Mouse (Mus musculus) olfactory bulb, adult 2 months (tissue): ENCODE measurements around the gene Gm614.

Source experiments
- CTCF ChIP-seq: fragments of 200-500 bp; IDR thresholded peaks from 2 replicates; pipeline ENCODE4 v1.5.1; 2012; ENCODE audit warnings: low read depth, mild to moderate bottlenecking, low read length, moderate library complexity; ENCODE audit not compliant: insufficient read depth
- POLR2A ChIP-seq: fragments of 200-500 bp; IDR thresholded peaks from 2 replicates; pipeline ENCODE4 v1.6.1; 2012; ENCODE audit warnings: mild to moderate bottlenecking, low read depth, low read length, moderate library complexity; ENCODE audit not compliant: insufficient read depth

GRCm38 (mm10) chrX:101260441-101261325, 3.1 kb downstream of the Gm614 start:
- TF ChIP-seq POLR2A (no peak), CTCF (no peak)
